Mouse (Mus musculus): ENCODE data around the gene Get4. TPM values are rescaled to one million over a fixed set of nuclear protein-coding genes. Genes with fewer than 3 reads are reported as not detected.

Get4 gene
- polyA plus RNA-seq, 1 experiment from 2014 or later = 122 TPM

GRCm38 (mm10) chr5:139287787-139288186 lies 35.7 kb downstream of the Get4 start:
- Histone ChIP-seq H3K27me3 (no peaks in the 10 kb centered on the region), H3K4me1 (no peaks in the 10 kb centered on the region), H3K9me3 (replicated peaks) (no peaks in the 10 kb centered on the region), H3K27ac (no peak overlapping the region), H3K4me3 (no peak overlapping the region), H3K4me2 (no peak overlapping the region), H3K9ac (no peak overlapping the region), H3K36me3 (ENCODE audit: poor library complexity, severe bottlenecking) (no peaks in the 10 kb centered on the region)
- ATAC-seq = no peak
- WGBS = 93% methylated on average over 4 of the region's 4 CpGs

- Histone ChIP-seq H3K36me3 (ENCODE audit: poor library complexity, severe bottlenecking) (no peaks in the 10 kb centered on the region), H3K27me3 (no peaks in the 10 kb centered on the region), H3K4me2 (no peak overlapping the region), H3K9ac (no peak overlapping the region), H3K27ac (no peak overlapping the region), H3K4me3 (no peak overlapping the region), H3K4me1 (no peaks in the 10 kb centered on the region), H3K9me3 (replicated peaks) (no peaks in the 10 kb centered on the region)
- ATAC-seq = no peak
- 78% methylated on average over 4 of the region's 4 CpGs for WGBS
These were observed 36.5 kb downstream of the Get4 start for GRCm38 (mm10) chr5:139288591-139288990.

GRCm38 (mm10) chr5:139290467-139291259 lies 38.5 kb downstream of the Get4 start:
- Histone ChIP-seq H3K27ac (no peak overlapping the region), H3K4me3 (no peak overlapping the region), H3K27me3 (no peaks in the 10 kb centered on the region), H3K4me1 (no peaks in the 10 kb centered on the region), H3K4me2 (no peak overlapping the region), H3K9ac (no peak overlapping the region), H3K9me3 (replicated peaks) (no peaks in the 10 kb centered on the region), H3K36me3 (ENCODE audit: poor library complexity, severe bottlenecking) (no peaks in the 10 kb centered on the region)
- no peak for ATAC-seq
- 88% methylated on average over 12 of the region's 12 CpGs for WGBS

- no peak for ATAC-seq
- H3K9ac ChIP-seq = no peak overlapping the region
- H3K9me3 ChIP-seq (replicated peaks) = no peaks in the 10 kb centered on the region
- H3K4me3 ChIP-seq = no peak overlapping the region
- H3K27me3 ChIP-seq = no peaks in the 10 kb centered on the region
- WGBS = 66% methylated on average over 6 of the region's 6 CpGs
- no peaks in the 10 kb centered on the region for H3K4me1 ChIP-seq
- H3K4me2 ChIP-seq = no peak overlapping the region
- H3K36me3 ChIP-seq (ENCODE audit: poor library complexity, severe bottlenecking) = no peaks in the 10 kb centered on the region
- H3K27ac ChIP-seq = no peak overlapping the region
These were observed 39.9 kb downstream of the Get4 start for GRCm38 (mm10) chr5:139291811-139292560.

GRCm38 (mm10) chr5:139294089-139294488 lies 42.0 kb downstream of the Get4 start:
- WGBS = 88% methylated on average over 2 of the region's 2 CpGs
- Histone ChIP-seq H3K9me3 (replicated peaks) (no peaks in the 10 kb centered on the region), H3K27ac (no peak overlapping the region), H3K4me3 (no peak overlapping the region), H3K9ac (no peak overlapping the region), H3K36me3 (ENCODE audit: poor library complexity, severe bottlenecking) (no peaks in the 10 kb centered on the region), H3K27me3 (no peaks in the 10 kb centered on the region), H3K4me2 (no peak overlapping the region), H3K4me1 (no peaks in the 10 kb centered on the region)
- no peak for ATAC-seq

- H3K36me3 ChIP-seq (ENCODE audit: poor library complexity, severe bottlenecking) = no peaks in the 10 kb centered on the region
- no peaks in the 10 kb centered on the region for H3K4me1 ChIP-seq
- no peaks in the 10 kb centered on the region for H3K27me3 ChIP-seq
- H3K9me3 ChIP-seq (replicated peaks) = no peaks in the 10 kb centered on the region
- no peak overlapping the region for H3K4me3 ChIP-seq
- no peak for ATAC-seq
- no peak overlapping the region for H3K9ac ChIP-seq
- H3K4me2 ChIP-seq = no peak overlapping the region
- WGBS = 93% methylated on average over 10 of the region's 10 CpGs
- H3K27ac ChIP-seq = no peak overlapping the region
These were observed 45.0 kb downstream of the Get4 start for GRCm38 (mm10) chr5:139297092-139297491.

GRCm38 (mm10) chr5:139297745-139298144 lies 45.6 kb downstream of the Get4 start:
- Histone ChIP-seq H3K36me3 (ENCODE audit: poor library complexity, severe bottlenecking) (no peaks in the 10 kb centered on the region), H3K4me1 (no peaks in the 10 kb centered on the region), H3K9ac (no peak overlapping the region), H3K27me3 (no peaks in the 10 kb centered on the region), H3K27ac (no peak overlapping the region), H3K4me2 (no peak overlapping the region), H3K9me3 (replicated peaks) (no peaks in the 10 kb centered on the region), H3K4me3 (no peak overlapping the region)
- ATAC-seq = no peak
- WGBS = 85% methylated on average over 5 of the region's 5 CpGs

GRCm38 (mm10) chr5:139302101-139302500 lies 50.0 kb downstream of the Get4 start:
- Histone ChIP-seq H3K36me3 (ENCODE audit: poor library complexity, severe bottlenecking) (no peaks in the 10 kb centered on the region), H3K27ac (no peak overlapping the region), H3K9me3 (replicated peaks) (no peaks in the 10 kb centered on the region), H3K27me3 (no peaks in the 10 kb centered on the region), H3K9ac (no peak overlapping the region), H3K4me2 (no peak overlapping the region), H3K4me1 (no peaks in the 10 kb centered on the region), H3K4me3 (no peak overlapping the region)
- no peak for ATAC-seq
- 90% methylated on average over 6 of the region's 6 CpGs for WGBS

- no peaks in the 10 kb centered on the region for H3K4me1 ChIP-seq
- H3K9me3 ChIP-seq (replicated peaks) = no peaks in the 10 kb centered on the region
- H3K36me3 ChIP-seq (ENCODE audit: poor library complexity, severe bottlenecking) = no peaks in the 10 kb centered on the region
- H3K27me3 ChIP-seq = no peaks in the 10 kb centered on the region
- 90% methylated on average over 9 of the region's 9 CpGs for WGBS
- no peak overlapping the region for H3K4me2 ChIP-seq
- no peak overlapping the region for H3K27ac ChIP-seq
- H3K4me3 ChIP-seq = no peak overlapping the region
- no peak for ATAC-seq
- H3K9ac ChIP-seq = no peak overlapping the region
These were observed 51.5 kb downstream of the Get4 start for GRCm38 (mm10) chr5:139303646-139304061.

GRCm38 (mm10) chr5:139309946-139310345 lies 57.8 kb downstream of the Get4 start:
- H3K4me2 ChIP-seq = no peak overlapping the region
- H3K27ac ChIP-seq = no peak overlapping the region
- no peak for ATAC-seq
- no peak overlapping the region for H3K4me3 ChIP-seq
- no peaks in the 10 kb centered on the region for H3K27me3 ChIP-seq
- WGBS = 83% methylated on average over 3 of the region's 3 CpGs
- no peaks in the 10 kb centered on the region for H3K4me1 ChIP-seq
- H3K9me3 ChIP-seq (replicated peaks) = no peaks in the 10 kb centered on the region
- H3K9ac ChIP-seq = no peak overlapping the region
- no peaks in the 10 kb centered on the region for H3K36me3 ChIP-seq (ENCODE audit: poor library complexity, severe bottlenecking)

- Histone ChIP-seq H3K27me3 (no peaks in the 10 kb centered on the region), H3K4me1 (no peaks in the 10 kb centered on the region), H3K9ac (no peak overlapping the region), H3K4me3 (no peak overlapping the region), H3K27ac (no peak overlapping the region), H3K9me3 (replicated peaks) (no peaks in the 10 kb centered on the region), H3K36me3 (ENCODE audit: poor library complexity, severe bottlenecking) (no peaks in the 10 kb centered on the region), H3K4me2 (no peak overlapping the region)
- 88% methylated on average over 4 of the region's 4 CpGs for WGBS
- ATAC-seq = no peak
These were observed 58.4 kb downstream of the Get4 start for GRCm38 (mm10) chr5:139310477-139310876.

- Histone ChIP-seq H3K27ac (no peak overlapping the region), H3K4me3 (no peak overlapping the region), H3K9ac (no peak overlapping the region), H3K4me2 (no peak overlapping the region), H3K36me3 (ENCODE audit: poor library complexity, severe bottlenecking) (no peaks in the 10 kb centered on the region), H3K9me3 (replicated peaks) (no peaks in the 10 kb centered on the region), H3K4me1 (no peaks in the 10 kb centered on the region), H3K27me3 (no peaks in the 10 kb centered on the region)
- no peak for ATAC-seq
- WGBS = 95% methylated on average over 9 of the region's 9 CpGs
These were observed 59.7 kb downstream of the Get4 start for GRCm38 (mm10) chr5:139311822-139312221.

All from forebrain, embryonic 13.5 days (tissue).